Mouse (Mus musculus) mouse trophoblast stem cell (cell line): ENCODE measurements around the gene Lhpp.

ENCODE experiments used
- in situ Hi-C, 2 experiments: fragments of 300-500 bp; cut with MseI, MboI; formaldehyde crosslinking; loops; 2 replicates in 1 of 2; 3 replicates in 1 of 2; pipeline ENCODE4 v1.15.1; 2025

The Lhpp gene

DNA sequence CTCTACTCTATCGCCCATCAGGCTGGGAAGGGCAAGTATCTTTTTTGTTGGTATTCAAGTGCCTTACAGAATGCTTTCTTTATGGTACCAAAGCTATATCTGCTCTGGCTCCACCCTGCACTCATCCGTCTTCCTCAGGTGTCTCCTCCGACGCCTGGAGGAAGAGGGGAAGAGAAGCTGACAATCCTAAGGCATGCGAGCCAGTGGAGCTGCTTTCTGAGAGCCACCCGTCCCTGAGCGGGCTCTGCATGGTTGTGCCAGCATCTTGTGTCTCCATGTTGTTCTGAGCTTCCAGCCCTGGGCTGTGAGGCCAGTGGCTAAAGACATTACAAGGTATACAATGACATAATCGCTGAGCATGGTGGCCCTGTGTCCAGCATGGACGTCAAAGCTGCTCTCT, 123.8 kb downstream of the Lhpp start:
- in situ Hi-C loops, result loop anchor here in 1 of 2 experiments (10.0 kb wide), 1 partner anchor 71 kb away; no protein-coding TSS in a partner anchor

DNA sequence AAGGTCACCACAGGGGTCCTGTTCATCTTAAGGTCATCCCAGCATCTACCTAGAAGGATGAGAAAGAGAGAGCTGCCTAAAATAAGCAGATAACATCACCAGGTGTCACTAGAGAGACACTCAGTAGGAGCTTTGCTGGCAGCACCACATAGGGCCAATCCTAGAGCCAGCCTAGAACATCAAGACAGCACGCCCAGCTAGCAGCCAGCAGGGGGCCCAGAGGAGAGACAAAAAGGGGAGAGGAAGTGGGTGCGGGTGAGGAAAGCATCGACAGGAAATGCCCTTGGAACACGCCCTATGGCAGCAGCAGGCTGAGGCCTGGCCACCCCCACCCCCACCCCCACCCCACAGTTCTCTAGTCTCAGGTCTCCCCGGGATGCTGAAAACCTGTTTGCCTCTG, 124.7 kb downstream of the Lhpp start:
- in situ Hi-C loops, result loop anchor here in 1 of 2 experiments (10.0 kb wide), 1 partner anchor 70 kb away; no protein-coding TSS in a partner anchor

DNA sequence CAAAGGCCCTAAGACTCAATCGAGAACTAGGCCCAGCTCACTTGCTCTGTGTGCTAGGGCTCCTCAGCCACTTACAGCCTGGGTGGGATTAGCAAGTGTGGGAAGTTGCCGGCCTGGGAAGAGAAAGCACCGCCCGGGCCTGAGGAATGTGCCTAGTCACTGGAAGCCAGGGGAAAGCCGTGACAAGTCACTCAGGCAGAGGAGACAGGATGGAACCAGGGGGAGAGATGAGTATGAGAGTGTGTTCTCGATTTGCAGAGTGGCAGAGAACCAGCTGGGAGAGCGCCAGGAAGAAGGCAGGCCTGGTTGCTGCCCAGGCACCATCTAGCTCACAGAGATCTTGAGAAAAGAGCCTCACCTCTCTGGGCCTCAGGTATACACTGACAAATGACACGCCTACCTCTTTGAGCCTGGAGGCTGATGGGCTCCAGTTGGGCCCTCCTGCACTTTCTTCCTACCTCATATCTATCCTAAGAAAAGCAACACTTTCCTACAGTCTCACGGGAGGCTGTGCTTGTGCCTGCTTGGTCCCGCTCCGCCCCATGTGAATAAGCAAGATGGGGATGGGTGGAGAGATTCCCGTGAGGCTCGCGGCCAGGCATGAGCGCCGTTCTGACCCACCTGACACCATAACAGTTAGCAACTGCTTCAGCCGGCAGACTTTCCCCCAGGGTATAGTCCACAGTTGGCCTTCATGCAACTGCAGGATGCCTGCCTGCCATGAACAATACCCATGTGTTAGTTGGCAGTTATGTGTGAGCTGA, 125.8 kb downstream of the Lhpp start:
- in situ Hi-C loops, result loop anchor here in 1 of 2 experiments (10.0 kb wide), 1 partner anchor 69 kb away; no protein-coding TSS in a partner anchor

DNA sequence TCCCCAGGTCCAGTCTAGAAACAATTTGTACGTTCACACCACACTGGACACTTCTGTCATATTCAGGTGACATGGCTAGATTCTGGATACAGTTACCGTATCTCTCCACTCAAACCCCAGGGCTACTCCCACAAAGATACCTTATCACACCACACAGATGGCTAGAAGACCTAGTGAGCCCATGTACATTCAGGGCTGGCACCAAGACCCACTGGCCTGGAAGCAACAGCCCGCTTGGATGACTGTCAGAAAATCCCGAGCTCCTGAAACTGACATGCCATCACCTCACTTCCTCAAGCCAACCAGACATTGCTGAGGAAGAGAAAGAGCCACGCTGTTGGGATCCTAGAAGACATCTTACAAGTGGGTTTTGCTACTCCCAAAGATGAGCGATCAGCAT, 128.4 kb downstream of the Lhpp start:
- in situ Hi-C loops, result loop anchor here in 1 of 2 experiments (10.0 kb wide), 1 partner anchor 66 kb away; no protein-coding TSS in a partner anchor

DNA sequence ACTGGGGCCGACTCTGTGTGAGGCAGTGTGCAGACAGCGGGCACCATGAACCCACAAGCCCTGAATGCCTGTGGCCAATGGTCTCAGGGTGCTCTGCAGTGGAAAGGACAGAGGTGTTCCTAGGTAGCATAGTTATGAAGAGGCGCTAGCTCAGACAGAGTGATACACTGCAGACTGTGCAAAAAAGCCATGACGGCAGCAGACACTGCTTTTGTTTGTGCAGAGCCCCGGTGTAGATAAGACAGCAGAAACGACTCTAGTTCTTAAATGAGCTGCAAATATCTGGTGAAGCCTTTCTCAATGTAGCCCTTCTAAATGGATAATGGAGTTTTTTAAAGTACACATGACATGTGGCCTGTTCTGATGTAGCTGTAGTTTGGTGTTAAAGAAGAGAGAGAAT, 129.4 kb downstream of the Lhpp start:
- in situ Hi-C loops, result loop anchor here in 1 of 2 experiments (10.0 kb wide), 1 partner anchor 65 kb away; no protein-coding TSS in a partner anchor

DNA sequence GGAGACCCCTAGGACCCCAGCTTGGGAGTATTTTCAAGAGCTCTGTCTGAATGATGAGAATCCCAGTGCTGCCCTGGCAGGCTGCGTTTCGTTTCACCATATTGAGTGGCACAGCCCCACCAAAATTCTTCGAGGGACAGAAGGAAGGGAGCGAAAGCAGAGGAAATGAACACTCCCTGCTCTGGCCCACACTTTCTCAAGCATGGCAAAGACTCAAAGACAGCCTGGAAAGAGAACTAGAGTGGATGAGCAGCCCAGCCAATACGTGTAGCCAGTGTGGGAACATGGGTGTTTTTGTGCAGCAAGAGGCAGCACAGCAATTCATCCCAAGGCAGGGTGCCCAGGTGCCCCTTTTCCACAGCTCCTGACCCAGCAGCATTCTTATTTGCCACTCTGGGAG, 132.5 kb downstream of the Lhpp start:
- in situ Hi-C loops, result no loop called here

DNA sequence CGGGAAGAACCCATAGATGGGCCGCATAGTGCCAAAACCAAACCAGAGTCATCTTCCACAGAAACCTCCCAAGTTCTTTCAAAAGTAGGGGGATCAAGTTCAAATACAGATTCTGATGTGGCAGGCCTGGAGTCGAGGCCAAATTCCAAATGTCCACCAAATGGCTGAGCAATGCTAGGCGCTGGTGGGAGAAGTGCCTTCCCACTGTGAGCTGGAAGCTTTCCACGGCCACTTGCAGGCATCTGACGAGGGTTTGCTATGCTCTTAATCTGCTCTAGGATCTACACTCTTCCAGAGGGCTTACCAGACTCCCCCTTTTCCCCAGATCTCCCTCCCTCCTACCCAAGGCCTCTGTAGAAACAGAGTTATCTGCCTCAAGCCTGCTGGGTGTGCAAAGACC, 136.7 kb downstream of the Lhpp start:
- in situ Hi-C loops, result no loop called here

DNA sequence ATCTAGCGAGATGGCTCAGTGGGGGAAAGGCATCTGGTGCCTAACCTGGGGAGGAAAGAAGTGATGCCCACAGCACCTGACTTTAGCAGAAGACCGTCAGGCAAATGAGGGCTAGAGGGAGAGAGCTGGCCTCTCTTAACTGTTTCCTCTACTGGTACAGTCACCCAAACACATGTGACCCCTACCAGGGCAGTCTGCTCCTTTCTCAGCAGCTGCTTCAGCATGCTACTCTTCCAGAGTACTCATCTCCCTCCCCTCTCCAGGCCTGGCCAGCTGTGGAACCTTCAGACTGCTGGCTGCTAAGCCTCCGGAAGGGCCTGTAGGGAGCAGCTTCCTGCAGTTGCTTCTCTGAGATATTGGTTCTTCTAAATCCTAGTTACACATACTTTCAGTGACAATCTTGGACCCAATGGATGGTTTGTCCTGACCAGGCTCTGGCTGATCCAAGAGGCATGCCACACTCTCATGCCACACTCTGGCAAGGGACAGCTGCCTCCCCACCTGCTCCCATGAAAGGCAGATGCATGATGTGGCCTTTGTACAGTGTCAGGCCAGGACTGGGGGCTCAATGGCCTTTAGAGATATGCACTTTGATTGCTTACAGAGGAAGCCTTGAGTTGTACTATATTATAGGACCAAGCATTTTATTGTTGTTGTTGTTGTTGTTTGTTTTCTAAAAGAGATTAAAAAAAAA, 137.8 kb downstream of the Lhpp start:
- in situ Hi-C loops, result no loop called here

DNA sequence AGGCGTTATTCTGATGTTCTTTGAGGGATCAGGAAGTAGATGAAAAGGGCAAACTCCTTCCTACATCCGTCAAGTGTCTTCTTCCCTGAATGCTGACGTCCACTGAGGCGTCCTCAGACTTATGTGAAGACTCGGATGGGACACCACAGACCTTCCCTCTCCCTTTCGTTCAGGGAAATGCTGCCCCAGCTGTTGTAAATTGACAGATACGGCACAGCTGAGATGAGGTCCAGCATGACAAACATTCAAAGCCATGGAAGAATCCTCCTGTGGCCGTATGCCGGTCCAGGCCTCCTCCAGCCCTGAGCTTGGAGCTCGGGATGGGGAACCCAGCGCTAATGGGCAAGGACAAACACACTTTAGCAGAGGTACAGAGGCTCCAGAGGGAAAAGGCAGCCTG, 139.1 kb downstream of the Lhpp start:
- in situ Hi-C loops, result no loop called here

DNA sequence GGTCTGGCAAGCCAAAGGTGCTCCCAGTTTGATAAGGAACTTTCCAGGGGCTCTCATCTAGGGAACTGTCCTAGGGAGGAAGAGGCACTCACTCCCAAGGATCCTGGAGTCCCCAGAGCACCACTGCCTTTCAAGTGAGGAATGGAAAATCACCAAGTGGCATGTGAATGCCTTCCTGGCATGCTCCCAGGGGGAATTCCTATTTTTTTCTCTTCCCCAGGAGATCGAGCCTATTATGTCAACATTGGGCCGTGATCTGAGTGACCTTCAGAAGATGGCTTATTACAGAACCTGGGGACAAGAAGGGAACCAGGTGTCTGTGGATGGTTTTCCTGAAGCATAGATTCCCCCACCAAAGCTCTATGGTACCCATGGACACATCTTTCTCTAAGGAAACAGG, 141.3 kb downstream of the Lhpp start:
- in situ Hi-C loops, result no loop called here

DNA sequence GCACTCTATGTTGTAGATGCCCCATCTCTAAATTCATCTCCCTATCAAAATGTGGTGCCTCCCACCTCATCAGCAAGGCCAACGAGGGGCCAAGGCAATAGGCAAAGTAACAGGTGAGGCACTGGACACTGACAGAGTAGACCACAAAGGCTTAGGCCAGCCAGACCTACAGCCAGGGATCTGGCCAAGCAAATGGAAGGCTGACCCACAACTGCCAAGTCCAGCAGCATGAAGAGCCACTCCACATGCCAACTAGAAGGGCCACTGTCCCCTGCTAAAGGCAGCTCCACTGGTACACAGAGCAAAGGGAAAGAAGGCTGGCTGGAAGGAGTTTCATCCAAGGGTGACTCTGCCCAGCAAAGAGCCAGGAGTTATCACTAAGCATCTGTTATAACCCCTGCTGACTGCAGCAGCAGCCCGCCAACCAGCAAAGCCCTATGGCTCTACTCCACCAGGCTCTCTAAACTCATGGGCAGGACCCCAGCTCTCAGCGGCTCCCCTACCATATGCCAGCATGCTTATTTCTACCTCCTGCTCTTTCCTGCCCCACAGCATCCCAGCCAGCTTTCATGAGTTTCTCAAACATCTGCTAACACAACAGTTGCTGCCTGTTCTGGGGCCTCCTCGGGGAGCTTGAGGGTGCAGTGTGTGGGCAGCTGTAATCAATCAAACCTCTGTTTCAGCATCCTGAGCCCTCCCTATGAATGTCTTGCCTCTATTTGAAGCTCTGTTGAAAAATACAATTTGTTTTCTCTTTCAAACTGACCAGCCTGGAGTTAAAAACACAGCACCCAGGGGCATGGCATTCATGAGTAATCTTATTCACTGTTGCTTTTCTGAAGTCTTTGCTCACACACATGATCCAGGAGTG, 143.3 kb downstream of the Lhpp start:
- in situ Hi-C loops, result no loop called here

DNA sequence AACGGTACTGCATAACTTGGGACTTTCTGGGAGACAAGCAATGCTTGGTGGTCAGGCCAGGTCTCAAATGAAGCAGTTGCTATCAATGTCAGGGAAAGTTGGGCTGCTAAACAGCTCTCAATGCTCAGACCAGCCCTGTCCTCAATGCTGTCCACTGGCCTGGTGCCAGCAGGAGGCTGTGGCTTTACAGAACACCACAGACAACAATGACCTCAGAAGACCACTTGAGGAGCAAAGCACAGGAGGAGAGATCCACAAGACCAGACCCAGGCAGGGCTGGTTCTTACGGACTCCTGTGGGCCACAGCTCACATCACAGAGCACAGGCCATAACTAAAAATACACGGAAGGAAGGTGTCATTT, 143.9 kb downstream of the Lhpp start:
- in situ Hi-C loops, result no loop called here
